Mouse (Mus musculus) cortical plate, adult 2 months (tissue): ENCODE data around the gene Rere. TPM values are rescaled to one million over a fixed set of nuclear protein-coding genes. Genes with fewer than 3 reads are reported as not detected.

Experiments used
- H3K27ac ChIP-seq: fragments of 200-500 bp; 2 replicates; pipeline ENCODE4 v1.5.1; 2012; ENCODE audit warnings: low read length, control low read depth, inconsistent platforms; ENCODE audit not compliant: insufficient read depth
- H3K4me1 ChIP-seq: fragments of 200-500 bp; 2 replicates; pipeline ENCODE4 v1.6.1; 2011; ENCODE audit warnings: low read length; ENCODE audit not compliant: control insufficient read depth, insufficient read depth
- H3K4me3 ChIP-seq: fragments of 200-500 bp; 2 replicates; pipeline ENCODE4 v1.5.1; 2011; ENCODE audit warnings: mild to moderate bottlenecking, low read length, control low read depth; ENCODE audit not compliant: insufficient read depth
- CTCF ChIP-seq: fragments of 200-500 bp; IDR thresholded peaks from 2 replicates; pipeline ENCODE4 v1.5.1; 2011; ENCODE audit warnings: mild to moderate bottlenecking, control low read depth, low read length; ENCODE audit not compliant: insufficient read depth; ENCODE audit errors: extremely low read depth
- POLR2A ChIP-seq: fragments of 200-500 bp; IDR thresholded peaks from 2 replicates; pipeline ENCODE4 v1.6.1; 2011; ENCODE audit warnings: mild to moderate bottlenecking, low read length, control low read depth; ENCODE audit not compliant: insufficient read depth; ENCODE audit errors: extremely low read depth
- polyA plus RNA-seq: library from polyadenylated mRNA; depleted of rRNA; stranded (reverse); fragments of >200 nt; gene quantifications from 2 replicates; pipeline ENCODE4 v1.2.3, GENCODE M21; 2012

The Rere gene
- polyA plus RNA-seq, 1 experiment = 44.2 TPM

- H3K4me1 ChIP-seq = peaks cover 3% of the 10 kb centered on the region; the same call in 1 of the 2 replicates
- H3K4me3 ChIP-seq = no peak overlapping the region
- no peak overlapping the region for H3K27ac ChIP-seq
- TF ChIP-seq CTCF = no peak
- no peak for TF ChIP-seq POLR2A
Measured at GRCm38 (mm10) chr4:150333927-150334682, 52.7 kb downstream of the Rere start.

GRCm38 (mm10) chr4:150337260-150337659, 55.8 kb downstream of the Rere start:
- TF ChIP-seq CTCF (no peak), POLR2A (no peak)
- Histone ChIP-seq H3K27ac (no peak overlapping the region), H3K4me1 (peaks cover 3% of the 10 kb centered on the region; the same call in 1 of the 2 replicates), H3K4me3 (no peak overlapping the region)

GRCm38 (mm10) chr4:150338906-150339650, 57.6 kb downstream of the Rere start:
- Histone ChIP-seq H3K4me3 (no peak overlapping the region), H3K4me1 (peaks cover 5% of the 10 kb centered on the region; the same call in 1 of the 2 replicates), H3K27ac (no peak overlapping the region)
- no peak for TF ChIP-seq CTCF
- TF ChIP-seq POLR2A = no peak

GRCm38 (mm10) chr4:150340796-150341525, 59.5 kb downstream of the Rere start:
- Histone ChIP-seq H3K4me3 (no peak overlapping the region), H3K4me1 (peaks cover 11% of the 10 kb centered on the region; the same call in 1 of the 2 replicates), H3K27ac (no peak overlapping the region)
- no peak for TF ChIP-seq POLR2A
- no peak for TF ChIP-seq CTCF

- no peak for TF ChIP-seq CTCF
- no peak for TF ChIP-seq POLR2A
- H3K4me3 ChIP-seq = no peak overlapping the region
- H3K27ac ChIP-seq = no peak overlapping the region
- H3K4me1 ChIP-seq = peaks cover 11% of the 10 kb centered on the region; the same call in 1 of the 2 replicates
Measured at GRCm38 (mm10) chr4:150344526-150344925, 63.1 kb downstream of the Rere start.

DNA sequence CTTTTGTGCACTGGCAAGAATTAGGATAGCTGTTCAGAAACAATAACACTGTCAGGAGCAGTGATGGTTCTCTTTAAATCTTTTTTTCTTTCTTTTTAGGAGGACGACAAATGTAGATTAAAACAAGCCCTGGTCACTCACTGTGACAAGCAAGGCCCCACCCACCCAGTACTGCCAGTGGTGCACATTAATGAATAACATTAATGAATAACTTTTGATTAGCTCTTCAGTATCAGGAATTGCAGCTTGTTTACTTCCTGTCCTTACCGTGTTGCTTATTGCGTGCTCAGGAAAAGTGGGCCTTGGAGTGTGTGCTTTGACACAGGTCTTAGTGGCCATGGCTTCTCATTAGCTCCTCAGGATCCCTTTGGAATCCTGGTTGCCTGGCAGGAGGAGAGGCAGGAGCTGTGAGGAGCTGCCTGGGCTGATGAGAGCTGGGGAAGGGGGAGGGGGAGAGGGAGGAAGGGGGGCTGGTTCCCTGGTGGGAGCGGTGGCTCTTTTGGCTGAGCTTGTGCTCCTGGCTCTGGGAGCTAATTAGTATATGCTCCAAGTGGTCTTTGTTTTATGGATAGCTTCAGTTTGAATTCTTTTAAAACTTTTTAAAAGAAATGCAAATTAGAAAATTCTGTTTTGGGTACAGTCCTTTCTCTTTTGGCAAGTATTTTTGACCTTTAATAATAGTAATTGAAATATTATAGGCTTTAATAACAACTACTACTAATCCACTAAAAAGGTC, 65.4 kb downstream of the Rere start:
- Histone ChIP-seq H3K4me3 (no peak overlapping the region), H3K4me1 (peaks cover 13% of the 10 kb centered on the region; the same call in 1 of the 2 replicates), H3K27ac (no peak overlapping the region)
- no peak for TF ChIP-seq CTCF

GRCm38 (mm10) chr4:150347387-150347672, 65.9 kb downstream of the Rere start:
- TF ChIP-seq CTCF (peak; percentile 54; the same call in 1 of the 2 replicates), POLR2A (no peak)
- H3K4me1 ChIP-seq = peaks cover 13% of the 10 kb centered on the region; the same call in 1 of the 2 replicates
- H3K27ac ChIP-seq = no peak overlapping the region
- no peak overlapping the region for H3K4me3 ChIP-seq

- TF ChIP-seq POLR2A = no peak
- no peak for TF ChIP-seq CTCF
- peaks cover 2% of the 10 kb centered on the region; the same call in 1 of the 2 replicates for H3K4me1 ChIP-seq
- H3K4me3 ChIP-seq = no peak overlapping the region
- no peak overlapping the region for H3K27ac ChIP-seq
Measured at GRCm38 (mm10) chr4:150349680-150350101, 68.2 kb downstream of the Rere start.

DNA sequence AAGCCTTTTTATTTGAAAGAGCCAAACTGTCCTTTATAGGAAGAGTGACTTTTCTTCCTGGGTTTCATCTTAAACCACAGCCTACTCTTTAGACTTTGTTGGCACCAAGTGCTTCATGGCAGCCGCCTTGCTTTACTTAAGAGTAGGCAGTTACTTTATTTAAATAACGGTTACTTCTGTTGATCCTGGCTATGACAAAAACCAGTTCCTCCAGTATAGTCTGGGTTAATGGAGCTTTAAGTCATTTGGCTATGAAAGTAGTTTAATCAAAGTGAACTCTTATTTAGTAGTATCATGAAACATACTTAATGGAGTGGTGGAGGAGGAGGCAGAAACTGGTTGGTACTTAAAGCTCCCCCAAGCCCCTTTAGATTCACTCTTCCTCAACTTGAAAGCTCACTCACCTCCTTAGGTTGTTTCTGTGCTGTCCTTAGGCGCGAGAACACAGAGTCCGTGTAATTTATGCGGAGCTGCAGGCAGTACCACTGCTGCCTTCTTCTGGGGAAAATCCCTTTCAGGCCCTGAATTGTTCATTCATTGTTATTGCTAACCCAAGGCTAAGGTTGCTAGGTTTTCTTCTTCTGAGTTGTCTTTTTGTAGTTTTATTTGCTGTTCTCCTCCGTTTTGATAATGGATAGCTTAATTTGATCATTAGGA, 70.1 kb downstream of the Rere start:
- Histone ChIP-seq H3K4me3 (no peak overlapping the region), H3K4me1 (peaks cover 2% of the 10 kb centered on the region; the same call in 1 of the 2 replicates), H3K27ac (no peak overlapping the region)
- TF ChIP-seq POLR2A (no peak), CTCF (no peak)
